Mouse (Mus musculus) right cerebral cortex, adult 2 months (tissue): ENCODE data around the gene Gm10234.

Experiments
- DNase-seq, 2 experiments: peaks; one replicate each; pipeline ENCODE4 v3.0.0; 2021 to 2022; ENCODE audit warnings: low spot score in 2 of 2

Gene Gm10234

DNA sequence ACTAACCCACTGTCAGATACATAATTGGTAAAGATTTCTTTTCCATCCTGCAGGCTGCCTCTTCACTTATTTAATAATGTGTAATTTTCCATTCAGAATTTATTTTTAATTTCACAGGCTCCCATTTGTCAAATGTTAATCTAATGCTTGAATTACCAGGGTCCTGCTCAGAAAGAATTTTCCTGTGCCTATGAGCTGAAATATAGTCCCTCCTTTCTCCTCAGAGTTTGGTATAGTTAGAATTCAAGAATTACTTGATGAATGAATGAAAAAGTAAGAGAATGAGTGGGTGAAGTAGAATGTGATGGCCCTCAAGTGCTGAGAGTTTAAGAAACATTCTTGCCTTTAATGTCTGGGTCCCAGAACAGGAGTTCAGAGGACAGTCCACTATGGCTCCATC, at the start of gene Gm10234:
Gm10234 (plus strand) TSS at position 301 of the 400 bp plus-strand sequence.
- DNase-seq = no peak

- DNase-seq = peak; percentile 21 to 40
These were observed 44.3 kb upstream of the Gm10234 start for GRCm38 (mm10) chr6:95277633-95278032.

- DNase-seq = no peak
These were observed 25.9 kb upstream of the Gm10234 start for GRCm38 (mm10) chr6:95296025-95296424.

DNA sequence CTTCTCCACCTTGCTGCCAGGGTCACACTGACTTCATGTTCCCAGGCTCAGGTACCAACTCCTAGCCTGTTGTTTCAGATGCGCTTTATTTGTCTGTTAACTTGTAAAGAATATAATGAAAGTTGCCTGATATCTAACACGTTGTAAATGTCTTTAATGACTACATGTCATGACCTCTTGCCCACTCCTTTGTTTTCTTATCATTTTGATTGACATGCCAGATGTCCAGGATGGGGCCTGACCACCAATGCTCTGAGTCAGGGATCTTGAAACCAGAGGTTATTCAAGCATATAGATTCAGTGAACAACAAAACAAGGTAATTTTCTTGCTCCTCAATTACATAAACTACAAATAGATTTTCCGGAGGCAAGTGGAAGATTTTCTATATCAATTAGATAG, 23.5 kb upstream of the Gm10234 start:
- no peak for DNase-seq

GRCm38 (mm10) chr6:95300658-95301057, 21.3 kb upstream of the Gm10234 start:
- no peak for DNase-seq

DNA sequence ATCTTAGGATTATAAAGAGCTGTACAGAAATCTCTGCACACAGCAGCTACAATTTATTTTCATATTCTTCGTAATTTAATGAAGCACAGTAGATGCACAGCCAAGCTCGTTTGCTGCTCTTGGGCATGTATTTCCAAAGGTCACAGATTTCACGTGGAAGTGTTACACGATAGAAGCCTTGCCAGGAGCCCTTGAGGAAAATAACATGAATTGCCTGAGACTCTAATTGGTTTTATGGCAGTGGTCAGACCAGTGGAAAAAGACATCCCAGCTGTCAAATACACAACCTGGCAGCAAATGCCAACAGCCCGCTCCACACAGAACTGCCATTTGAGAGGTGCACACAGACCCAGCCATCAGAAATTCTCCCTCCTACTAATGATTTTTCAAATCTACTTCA, 9.3 kb downstream of the Gm10234 start:
- no peak for DNase-seq

DNA sequence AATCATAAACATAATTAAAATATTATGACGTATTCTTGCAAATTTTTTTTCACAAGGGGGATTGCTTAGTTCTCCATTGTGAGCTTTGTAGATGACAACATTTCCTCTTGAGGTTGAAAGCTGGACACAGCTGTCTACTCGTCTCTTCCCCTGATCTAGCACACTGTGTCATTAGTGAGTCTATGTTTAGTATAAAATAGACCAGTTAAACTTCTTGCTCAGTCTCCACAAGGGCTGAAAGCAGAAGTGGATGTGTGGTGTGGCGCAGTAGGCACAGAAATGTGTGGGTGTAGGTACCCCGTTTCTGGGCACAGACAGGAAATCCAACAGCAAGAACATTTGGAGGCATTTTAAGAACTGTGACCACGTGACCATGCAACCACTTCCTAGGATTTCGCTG, 12.9 kb downstream of the Gm10234 start:
- peak in 1 of 2 experiments; percentile 8 for DNase-seq

- no peak for DNase-seq
These were observed 27.5 kb downstream of the Gm10234 start for GRCm38 (mm10) chr6:95349378-95349777.

DNA sequence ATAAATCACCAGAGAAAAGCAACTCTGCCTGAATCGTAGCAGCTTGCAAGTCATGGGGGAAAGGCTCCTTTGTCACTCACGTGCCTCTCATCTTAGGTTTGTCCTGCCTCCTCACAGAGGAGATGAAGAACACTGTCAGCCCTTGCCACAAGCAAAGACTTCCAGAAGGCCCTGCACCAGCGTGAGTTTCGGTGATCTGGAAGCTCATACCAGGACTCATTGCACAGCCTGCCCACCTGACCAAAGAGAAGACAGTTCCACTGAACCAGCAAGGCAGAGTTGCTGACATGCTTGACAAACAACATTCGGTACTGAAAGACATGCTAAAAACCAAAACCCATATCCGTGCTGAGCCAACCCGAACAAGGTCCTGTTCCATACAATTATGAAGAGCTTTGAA, 31.1 kb downstream of the Gm10234 start:
- no peak for DNase-seq

DNA sequence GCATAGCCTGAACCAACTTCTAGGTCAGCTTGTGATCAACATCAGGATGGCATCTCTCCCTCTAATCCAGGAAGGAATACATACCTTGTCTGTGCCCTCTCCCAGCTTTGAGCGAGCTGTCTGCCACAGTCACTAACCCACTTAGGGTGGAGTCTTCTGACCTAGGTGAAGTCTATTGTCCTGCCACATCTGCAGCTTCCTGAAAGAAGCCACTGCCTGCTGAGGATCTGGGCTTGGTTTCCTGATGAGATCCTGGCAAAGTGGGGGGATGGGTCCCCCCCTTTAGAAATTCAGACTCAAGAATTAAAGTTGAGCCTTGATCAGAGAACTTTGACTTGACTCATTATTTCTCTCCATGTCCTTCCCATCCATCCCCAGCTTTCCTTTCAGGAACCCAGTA, 32.0 kb downstream of the Gm10234 start:
- no peak for DNase-seq

GRCm38 (mm10) chr6:95360084-95360483, 38.2 kb downstream of the Gm10234 start:
- DNase-seq = peak in 1 of 2 experiments; percentile 28

DNA sequence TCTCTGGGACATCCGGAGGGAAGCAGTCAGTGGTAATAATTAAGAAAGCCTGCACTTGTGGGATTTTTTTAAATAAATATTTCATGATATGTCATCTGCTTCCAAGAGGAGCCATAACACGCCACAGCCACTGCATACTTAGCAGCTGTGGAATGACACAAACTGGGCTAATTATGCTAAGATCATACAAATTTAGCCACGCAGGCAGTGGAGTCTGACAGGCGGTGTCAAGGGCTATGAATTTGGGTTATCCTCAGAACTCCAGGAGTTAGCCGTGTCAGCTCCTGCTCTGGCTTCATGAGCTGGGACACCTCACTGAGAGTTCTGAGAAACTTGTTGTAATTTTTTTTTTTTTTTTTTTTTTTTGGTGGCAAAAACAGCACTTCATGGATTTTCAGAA, 40.8 kb downstream of the Gm10234 start:
- no peak for DNase-seq

DNA sequence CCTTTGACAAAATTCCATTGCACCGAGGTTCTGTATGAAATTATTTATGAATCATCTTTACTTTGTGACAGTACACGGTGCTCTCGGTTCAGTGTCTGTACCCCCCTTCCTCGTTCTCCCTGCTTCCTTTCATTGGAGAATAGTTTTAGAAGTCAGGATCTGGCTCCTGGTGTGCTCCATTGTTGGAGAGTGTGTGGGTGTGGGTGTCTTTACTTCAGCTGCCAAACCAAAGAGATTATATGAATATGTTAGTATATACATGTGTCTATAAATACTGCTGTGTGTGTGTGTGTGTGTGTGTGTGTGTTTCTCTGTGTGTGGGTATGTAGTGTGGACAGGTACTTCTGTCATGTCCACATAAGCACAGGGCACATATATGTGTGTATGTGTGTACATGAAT, 49.9 kb downstream of the Gm10234 start:
- peak in 1 of 2 experiments; percentile 18 for DNase-seq
